Mouse (Mus musculus): ENCODE results near the gene Gm45208.
"Not testable (repeated sequence)": the region's sequence is repeated elsewhere in the genome, so short reads cannot be mapped to it uniquely, and the experiment has no call there.

Gm45208 gene

GRCm38 (mm10) chrX:7727176-7727575 is 5.1 kb downstream of the Gm45208 start:
- DNase-seq (ENCODE audit: extremely low spot score, low read depth, low spot score) = no peak

DNA sequence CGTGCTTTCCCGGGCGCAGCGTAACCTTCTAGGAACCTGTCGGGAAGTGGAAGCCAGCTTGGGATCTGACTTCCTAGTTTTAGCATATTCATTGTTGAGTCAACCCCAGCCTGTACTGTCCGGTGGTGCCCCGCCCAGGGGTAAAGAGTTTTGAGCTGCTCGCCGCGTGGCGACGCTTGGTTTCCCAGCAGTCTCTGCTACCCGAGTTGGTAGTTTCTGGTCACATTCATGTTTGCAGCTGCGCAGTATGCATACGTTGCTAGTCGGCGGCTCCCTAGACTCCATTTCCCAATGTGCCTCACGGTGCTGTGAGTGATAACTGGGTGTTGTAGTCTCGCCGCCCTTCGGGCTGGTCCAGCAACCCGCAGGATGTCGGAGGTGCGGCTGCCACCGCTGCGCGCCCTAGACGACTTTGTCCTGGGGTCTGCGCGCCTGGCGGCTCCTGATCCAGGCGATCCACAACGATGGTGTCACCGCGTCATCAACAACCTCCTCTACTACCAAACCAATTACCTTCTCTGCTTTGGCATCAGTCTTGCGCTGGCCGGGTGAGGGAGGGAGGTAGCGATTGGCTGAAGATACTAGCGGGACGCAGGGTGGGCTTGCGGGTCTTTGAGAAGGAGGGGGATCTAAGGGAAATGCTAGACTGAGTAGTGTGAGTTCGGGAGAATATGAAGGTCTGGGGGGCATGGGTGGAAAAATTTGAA is 6.3 kb downstream of the Gm45208 start, which contains the start of gene Praf2:
Gene Praf2, plus strand, starts transcription at position 225 of the 707 bp plus-strand sequence.
- DNase-seq (ENCODE audit: extremely low spot score, low read depth, low spot score) = no peak

DNA sequence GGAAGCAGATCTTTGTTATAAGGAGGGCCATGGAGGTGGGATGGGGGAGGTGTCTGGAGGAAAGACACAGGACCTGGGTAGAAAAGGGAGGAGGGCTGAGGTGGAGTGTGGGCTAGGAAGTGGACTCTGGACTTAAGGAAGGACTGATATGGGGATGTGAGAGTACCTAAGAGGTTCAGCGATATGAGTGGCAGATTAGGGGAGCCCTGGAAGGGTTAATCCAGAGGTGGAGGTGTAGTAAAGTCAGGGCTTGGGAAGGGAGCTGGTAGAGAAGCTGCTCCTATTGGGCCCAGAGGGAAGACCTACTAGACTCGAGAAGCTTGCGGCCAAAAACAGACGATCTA is 6.8 kb downstream of the Gm45208 start:
- DNase-seq (ENCODE audit: extremely low spot score, low read depth, low spot score) = no peak

GRCm38 (mm10) chrX:7733571-7734156 is 11.6 kb downstream of the Gm45208 start:
- DNase-seq (ENCODE audit: extremely low spot score, low read depth, low spot score) = no peak

GRCm38 (mm10) chrX:7739336-7740081 is 17.5 kb downstream of the Gm45208 start:
- DNase-seq (ENCODE audit: extremely low spot score, low read depth, low spot score) = no peak

- DNase-seq (ENCODE audit: extremely low spot score, low read depth, low spot score) = no peak
These were observed 18.2 kb downstream of the Gm45208 start for GRCm38 (mm10) chrX:7740082-7740819.

DNA sequence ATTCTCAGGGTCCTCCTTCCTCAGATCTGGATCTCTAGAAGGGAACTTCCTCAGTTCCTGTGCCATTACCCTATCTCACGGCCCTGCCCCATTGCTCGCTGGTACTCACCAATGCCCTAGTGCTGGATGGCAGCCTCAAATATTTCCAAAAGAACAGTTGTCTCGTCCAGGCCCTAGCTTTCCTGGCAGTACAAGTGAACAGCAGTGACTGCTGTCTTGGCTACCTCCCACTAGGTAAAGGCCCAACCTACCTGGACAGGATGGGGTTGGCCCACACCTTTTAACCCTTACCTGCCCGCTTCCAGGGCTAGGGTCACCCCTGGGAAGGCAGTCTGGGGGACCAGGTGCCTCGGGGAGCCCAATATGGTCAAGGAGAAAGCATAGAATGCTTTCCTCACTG is 19.1 kb downstream of the Gm45208 start:
- DNase-seq (ENCODE audit: extremely low spot score, low read depth, low spot score) = no peak

- no peak for DNase-seq (ENCODE audit: extremely low spot score, low read depth, low spot score)
These were observed 21.4 kb downstream of the Gm45208 start for GRCm38 (mm10) chrX:7743470-7743869.

DNA sequence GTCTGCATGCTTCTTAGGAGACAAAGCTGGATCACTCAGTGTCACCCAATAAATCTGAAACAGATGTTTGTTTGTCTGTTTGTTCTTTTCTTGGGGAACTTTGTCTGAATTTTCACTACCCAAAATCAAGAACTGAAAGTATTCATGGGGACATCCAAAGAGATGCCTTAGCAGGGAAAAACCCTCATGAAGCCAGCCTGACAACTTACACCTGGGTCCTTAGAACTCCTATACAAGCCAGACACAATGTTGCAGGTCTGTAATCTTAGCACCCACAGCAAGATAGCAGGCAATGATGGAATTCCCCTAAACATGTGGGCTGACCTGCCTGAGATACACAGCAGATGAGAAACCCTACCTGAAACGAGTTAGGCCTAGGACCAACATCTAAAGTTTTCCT is 22.9 kb downstream of the Gm45208 start:
- DNase-seq (ENCODE audit: extremely low spot score, low read depth, low spot score) = no peak

DNA sequence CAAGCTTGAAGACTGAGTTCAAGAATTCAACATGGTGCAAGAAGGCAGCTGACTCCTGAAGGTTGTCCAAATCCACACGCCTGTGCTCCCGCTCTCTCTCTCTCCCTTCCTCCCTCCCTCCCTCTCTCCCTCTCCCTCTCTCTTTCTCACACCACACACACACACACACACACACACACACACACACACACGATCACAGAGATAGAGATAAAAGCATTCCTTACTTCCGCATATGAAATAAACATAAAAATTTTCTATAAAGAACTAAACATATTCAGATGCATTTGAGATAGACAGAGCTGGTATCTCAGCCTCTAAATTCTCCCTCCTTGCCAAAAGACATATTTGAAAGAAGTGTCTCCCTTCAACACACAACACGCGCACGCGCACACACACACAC is 23.4 kb downstream of the Gm45208 start:
- no peak for DNase-seq (ENCODE audit: extremely low spot score, low read depth, low spot score)

GRCm38 (mm10) chrX:7750432-7751116 is 28.5 kb downstream of the Gm45208 start, which contains the start of gene Ccdc120:
TSS of gene Ccdc120 (minus strand) at chrX:7750905.
- DNase-seq (ENCODE audit: extremely low spot score, low read depth, low spot score) = no peak

DNA sequence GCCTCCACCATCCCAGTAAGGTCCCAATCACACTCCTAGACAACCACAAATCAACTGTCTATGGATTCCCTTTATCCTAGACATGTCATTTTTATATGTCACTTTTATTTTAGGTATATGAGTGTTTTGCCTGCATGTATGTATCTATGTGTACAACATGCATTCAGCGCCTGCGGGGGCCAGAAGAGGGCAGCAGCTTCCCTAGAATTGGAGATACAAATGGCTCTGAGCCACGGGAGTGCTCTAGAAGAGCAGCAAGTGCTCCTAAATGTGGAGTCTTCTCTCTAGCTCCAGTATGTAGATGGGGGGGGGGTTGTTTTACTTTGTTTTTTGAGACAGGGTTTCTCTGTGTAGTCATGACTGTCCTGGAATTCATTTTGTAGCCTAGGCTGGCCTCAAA is 31.6 kb downstream of the Gm45208 start:
- DNase-seq (ENCODE audit: extremely low spot score, low read depth, low spot score) = not testable (repeated sequence)

GRCm38 (mm10) chrX:7762137-7762920 is 40.3 kb downstream of the Gm45208 start, which contains the start of gene Tfe3:
TSS of gene Tfe3 (plus strand) at chrX:7762560.
- DNase-seq (ENCODE audit: extremely low spot score, low read depth, low spot score) = peak; percentile 58

DNA sequence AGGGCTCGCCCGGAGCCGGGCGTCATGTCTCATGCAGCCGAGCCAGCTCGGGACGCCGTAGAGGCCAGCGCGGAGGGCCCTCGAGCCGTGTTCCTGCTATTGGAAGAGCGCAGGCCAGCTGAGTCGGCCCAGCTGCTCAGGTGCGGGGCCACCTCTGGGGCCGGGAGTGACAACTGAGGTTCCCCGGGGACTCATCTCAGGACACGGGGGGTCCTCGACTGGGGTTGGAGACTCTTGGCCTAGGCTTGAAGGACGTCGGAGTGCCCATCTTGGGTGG is 40.8 kb downstream of the Gm45208 start:
- no peak for DNase-seq (ENCODE audit: extremely low spot score, low read depth, low spot score)

DNA sequence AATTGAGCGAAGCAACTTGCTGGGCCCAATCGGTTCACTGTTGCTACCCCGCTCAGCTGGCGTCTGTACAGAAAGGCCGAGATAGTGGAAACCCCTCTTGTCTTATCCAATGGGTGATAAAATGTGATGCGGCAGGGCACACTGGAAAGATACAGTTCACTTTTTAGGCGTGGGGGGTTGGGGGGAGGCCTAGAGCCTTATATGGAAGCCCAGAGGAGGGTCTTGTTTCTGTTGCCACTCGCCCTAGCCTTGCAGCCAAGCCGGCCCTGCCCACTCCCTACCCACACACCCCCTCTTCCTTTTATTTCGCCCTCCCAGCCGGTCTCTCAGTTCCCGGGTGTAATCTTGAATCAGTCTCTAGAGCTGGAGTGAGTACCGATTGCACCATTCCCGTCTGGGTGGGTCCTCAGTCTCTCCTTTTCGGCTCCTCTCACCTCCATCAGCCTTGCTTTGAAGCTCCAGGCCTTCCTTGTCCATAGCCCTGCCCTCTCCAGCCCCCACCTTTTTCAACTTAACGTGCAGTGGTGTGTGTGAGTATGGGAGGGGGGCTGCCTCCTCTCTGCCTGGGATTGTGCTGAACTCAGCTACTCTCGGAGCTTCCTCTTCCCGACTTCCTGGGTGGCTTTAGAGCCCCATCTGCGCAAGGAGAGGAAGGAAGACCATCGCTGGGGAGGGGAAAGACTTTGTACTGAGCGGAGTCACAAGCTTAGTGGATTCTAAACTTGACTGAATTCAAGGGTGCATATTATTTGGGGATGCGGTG is 41.8 kb downstream of the Gm45208 start:
- DNase-seq (ENCODE audit: extremely low spot score, low read depth, low spot score) = no peak

- no peak for DNase-seq (ENCODE audit: extremely low spot score, low read depth, low spot score)
These were observed 42.7 kb downstream of the Gm45208 start for GRCm38 (mm10) chrX:7764657-7765280.

DNA sequence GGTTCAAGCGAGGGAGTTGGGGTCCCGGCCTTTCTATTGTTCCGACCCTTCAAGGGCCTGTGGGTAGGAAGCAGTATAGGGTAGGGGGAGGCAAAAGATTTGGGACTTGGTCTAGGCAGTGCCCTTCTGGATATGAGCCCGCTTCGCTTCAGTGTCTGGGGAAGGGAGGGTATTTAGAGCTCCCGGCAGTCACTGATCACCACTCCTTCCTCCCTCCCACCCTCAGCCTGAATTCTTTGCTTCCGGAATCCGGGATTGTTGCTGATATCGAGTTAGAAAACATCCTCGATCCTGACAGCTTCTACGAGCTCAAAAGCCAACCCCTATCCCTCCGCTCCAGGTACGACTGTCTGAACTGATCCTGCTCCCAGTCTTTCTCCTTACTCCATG is 43.2 kb downstream of the Gm45208 start:
- DNase-seq (ENCODE audit: extremely low spot score, low read depth, low spot score) = no peak

- no peak for DNase-seq (ENCODE audit: extremely low spot score, low read depth, low spot score)
These were observed 43.7 kb downstream of the Gm45208 start for GRCm38 (mm10) chrX:7765764-7766163.
